Mouse (Mus musculus) liver (tissue): ENCODE results near the gene Osbp.

Source experiments
- DNase-seq: peaks from one replicate; pipeline ENCODE4 v3.0.0-alpha.2; 2020; ENCODE audit warnings: mixed read lengths

Osbp gene

DNA sequence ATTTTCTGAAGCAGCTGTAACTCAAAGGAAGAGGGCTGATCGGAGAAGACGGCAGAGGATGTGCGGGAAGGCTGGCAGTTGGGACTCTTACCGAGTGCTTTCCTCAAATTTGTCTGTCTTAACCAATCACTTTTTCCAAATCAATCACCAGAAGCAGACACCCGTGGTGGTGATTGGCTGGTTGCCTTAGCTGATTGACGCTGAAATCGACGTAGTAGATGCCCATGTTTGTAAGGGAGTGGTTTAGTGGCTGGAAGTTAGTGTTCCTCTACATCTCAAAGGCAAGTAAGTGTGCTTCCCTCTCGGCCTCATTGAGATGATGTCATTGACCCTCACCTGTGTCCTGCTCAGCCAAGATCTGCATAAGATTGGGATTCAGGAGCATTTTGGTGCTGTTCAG, 26.3 kb downstream of the Osbp start:
- no peak for DNase-seq

DNA sequence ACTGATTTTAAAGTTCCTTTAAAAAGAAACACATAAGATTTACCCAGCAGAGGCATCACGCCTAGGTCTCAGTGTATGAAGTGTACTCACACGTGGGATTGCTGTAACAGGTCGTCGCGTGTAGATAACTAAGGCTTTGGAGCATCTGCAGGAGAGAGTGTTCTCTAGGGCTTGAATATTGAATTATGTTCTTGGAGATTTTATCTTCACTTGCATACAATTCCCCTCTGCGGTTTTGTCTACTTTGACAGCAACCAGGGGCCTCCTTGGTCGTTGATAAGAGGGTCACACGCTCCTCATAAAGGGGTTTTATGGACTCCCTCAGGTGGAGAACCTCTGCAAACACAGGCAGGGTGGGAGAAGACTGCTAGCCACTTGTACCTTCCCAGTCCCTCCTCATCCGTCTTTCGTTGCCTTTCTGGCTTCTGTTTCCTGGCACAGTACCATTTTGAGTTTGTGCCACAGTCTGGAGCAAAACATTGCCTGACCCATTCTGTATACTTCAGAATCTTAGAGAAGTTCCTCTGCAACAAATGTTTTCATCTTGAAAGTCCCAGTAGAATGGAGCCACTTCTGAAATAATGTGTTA, 26.8 kb downstream of the Osbp start:
- DNase-seq: no peak

DNA sequence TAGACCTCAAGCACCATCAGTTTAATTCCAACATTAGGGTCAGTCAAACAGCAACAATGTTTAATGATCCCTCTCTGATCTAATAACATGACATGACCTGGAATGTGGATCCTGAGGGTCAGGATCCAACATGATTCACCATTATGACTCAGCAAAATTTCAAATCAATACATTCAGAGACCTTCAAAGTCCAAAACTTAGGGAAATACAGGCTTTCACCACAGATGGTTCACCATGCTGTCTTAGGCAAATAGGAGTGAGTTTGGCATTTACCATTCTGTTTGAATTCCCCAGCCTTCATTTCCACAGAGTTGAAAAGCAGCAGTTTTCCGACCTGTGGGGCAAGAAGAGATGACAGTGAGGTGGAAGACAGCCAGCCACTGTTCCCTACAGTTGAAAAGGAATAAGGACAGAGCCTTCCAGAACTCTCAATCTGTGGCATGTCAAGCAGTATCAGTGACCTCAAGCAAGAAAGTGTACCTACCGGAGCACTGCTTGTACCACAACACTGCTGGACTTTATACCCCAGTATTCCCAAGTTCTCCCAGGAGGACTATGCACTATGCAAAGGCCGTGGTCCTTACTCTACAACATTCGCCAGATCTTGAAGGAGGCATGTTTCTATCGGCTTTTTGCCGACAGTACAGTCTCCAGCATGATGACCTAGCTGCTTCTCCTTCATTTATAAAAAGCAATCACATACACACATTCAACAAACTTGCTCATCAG, 29.1 kb downstream of the Osbp start:
- no peak for DNase-seq

DNA sequence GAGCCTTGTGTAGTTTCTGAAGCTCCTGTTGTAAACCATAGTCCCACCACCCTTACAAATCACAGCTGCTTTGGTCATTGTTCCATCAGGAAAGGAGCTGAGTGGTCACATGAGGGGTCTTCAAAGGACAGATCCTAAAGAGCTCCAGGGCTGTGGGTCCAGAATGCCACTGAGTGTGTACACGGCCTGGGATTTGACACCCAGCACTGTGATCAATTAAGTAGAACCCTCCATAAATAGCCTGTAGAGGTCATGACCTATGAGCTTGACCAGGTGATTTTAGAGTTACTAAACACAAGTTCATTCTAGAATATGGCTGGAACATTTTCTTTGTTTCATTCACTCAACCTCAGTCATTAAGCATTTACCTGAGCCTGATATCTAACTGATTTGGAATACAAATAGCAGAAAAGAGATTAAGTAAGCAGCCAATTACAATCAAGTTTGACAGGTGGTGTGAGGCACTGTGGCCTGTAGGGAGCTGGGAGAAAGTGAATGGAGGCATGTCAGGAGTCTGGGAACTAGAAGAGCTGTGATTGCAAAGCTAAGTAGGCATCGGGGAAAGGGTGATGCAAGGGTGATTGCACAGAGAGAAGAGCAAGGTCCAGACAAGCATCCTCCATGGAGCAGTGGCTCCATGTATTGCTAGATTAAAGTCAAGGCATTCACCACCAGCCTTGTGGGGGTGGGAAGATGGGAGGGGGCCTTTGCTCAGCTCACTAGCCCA, 30.1 kb downstream of the Osbp start:
- no peak for DNase-seq

DNA sequence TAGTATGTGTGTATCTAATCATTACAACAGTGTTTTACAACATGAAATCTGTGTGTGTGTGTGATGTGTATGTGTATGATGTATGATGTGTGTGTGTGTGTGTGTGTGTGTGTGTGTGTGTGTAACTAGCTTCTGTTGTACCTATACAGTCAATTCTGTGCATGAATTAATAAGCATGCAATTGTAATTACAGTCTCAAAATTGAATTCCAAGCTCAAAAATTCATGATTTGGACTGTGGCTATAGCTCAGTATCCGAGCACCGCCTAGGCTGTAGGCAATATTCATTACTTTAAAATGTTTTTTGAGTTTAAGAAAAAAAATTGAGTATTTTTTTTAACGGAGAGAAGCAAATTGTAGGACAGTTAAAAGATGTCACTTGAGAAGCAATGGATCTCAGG, 35.9 kb downstream of the Osbp start:
- DNase-seq: no peak

- DNase-seq: peak; percentile 81
These were observed 36.4 kb downstream of the Osbp start for GRCm38 (mm10) chr19:12002125-12002524.

- no peak for DNase-seq
These were observed 37.0 kb downstream of the Osbp start for GRCm38 (mm10) chr19:12002791-12003190.

DNA sequence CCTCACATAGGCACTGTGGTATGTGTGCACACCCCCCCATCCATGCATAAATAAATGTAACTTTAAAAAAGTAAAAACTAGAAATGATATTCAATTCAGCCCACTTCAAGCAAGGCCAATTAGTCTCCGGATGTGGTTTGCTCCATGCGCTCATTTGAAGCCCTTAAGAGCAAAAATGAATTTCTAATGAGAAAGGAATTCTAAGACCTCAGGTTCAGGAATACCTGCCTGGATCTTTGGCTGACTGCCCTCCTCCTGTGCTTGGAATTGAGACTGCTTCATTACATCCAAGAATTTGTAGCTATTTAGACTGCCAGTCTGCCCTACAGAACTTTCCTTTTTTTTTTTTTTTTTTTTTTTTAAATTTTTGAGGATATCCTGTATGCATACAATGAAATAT, 37.8 kb downstream of the Osbp start:
- DNase-seq: no peak

DNA sequence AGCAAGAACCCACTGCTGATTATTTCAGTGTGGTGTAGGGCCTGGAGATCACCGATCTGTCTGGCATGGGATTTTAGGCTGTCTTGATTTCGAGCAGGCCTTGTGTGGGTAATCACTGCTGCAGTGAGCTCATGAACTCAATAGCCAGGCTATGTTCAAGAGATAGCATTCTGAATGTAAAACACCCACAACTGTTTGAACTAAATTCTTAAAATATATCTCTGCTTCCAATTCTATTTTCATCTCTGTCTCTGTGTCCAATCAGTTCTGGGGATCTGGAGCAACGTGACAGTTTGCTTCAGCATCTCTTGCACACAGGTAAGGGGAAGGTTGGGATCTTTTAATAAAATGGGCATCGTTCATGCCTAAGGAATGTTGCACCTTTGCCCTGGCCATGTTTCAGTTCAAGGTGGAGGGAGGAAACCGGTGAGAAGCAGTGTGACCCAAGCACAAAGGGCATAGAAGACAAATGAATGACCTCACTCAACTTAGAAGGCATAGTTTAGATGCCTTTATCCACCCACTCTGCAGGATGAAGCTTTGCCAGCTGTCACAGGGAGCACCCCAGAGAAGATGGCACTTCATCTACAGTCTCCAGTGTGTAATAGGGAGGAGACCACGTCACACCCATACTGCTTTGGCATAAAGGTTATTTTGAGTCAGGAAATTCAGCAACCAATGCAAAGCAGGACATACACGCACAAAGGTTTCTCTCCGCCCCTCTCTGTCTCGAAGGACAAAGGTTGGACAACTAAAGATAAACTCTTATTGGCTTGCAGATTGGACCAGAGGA, 38.7 kb downstream of the Osbp start:
- DNase-seq: peak; percentile 21

DNA sequence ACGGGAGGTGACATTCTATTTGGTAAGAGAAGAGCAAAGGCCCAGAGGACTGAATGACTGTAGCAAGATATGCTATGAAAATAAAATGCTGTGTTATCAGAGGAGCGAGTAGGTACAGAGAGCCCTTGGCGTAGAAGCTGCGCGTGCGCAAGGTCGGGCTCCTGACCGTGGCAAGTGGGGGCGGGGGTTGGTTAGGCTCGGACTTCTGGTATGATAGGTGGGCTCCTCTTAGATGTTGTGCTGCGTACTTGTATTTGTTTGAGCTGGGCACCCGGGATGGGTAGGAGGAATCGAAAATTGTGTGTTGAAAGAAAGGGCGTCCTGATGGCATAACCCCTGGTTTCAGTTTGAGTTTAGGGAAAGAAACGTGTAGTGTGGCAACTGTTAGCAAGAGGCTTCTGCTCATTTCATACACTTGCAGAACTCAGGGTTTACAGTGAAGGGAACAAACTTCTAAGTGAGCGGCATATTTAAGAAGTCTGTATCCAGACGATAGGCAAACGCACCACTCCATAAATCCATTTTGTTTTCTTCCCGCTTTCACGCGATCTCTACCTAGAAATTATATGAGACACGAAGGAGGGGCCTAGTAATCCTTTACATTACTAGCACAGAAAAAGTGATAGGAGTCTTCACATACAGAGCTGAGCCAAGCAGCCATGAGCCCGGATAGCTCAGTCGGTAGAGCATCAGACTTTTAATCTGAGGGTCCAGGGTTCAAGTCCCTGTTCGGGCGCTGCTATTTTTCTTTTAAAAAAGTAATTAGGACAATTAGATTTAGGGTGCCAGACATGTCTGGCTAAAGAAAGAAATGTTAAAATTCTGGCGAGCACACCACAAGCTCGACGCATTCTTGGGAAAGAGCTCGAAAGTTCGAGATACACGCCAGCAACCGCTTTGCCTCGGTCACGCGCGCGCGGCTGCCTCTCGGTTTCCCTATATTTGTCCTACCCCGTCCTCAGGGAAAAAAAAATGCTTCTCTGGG, 39.9 kb downstream of the Osbp start:
- DNase-seq: peak; percentile 92

DNA sequence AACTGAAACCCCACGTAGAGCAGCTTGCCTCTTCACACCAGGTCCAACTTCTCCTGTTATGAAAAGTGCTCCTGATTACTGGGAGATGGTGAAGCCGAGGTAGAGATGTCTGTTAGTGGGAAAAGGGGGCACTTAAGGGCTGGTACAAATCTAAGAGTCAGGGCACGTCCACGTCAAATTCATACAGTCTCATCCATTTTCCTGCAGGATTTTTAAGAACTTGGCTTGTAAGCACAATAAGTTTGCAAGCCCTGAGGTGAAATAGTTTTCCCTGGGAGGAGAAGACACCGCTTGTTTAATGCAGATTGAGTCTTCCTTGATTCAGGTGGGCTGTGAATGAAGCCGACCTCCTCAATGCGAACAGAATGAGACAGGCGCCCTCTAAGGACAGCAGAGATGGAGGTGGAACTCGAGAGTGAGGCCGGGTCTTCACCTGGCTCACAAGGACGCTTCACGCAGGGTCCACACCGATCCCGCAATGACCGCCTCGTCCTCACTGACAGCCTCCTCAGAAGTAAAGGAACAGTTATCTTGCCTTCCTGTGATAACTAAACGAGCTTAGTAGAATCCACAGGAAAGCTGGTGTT, 40.7 kb downstream of the Osbp start:
- DNase-seq: peak; percentile 45

GRCm38 (mm10) chr19:12007105-12007931, 41.6 kb downstream of the Osbp start:
- DNase-seq: peak; percentile 83

GRCm38 (mm10) chr19:12008410-12009380, 43.0 kb downstream of the Osbp start:
- DNase-seq: peak; percentile 17

DNA sequence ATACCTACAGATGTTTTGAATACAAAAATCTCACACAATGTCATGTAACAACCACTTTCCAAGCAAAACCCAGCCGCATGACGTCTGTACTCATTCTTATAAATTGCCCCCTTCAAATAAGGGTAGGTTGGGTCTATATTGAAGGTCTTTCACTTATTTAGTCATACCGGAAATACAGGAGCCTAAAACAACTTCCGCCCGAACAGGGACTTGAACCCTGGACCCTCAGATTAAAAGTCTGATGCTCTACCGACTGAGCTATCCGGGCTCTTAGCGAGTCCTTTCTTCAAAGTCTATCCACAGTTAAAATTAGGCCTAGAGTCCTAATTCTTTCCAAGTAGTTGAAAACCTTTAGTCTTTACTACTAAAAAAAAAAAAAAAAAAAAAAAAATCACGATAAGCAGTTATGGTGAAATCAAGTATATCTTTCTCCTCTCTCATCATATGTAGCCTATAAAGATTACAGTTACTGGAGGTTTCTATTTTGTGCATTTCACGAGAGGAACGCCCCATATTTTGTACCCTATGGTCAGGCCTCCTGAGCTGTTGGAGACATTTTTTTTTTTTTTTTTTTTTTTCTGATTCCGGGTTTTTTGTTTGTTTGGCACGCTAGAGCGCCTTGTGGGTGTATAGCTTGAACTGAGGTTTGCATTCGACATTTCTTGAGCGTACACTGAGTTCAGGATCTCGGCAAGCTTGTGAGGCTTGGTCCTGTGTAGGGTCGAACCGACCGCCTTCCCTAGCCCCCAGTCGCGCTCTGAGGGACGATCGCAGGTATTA, 44.0 kb downstream of the Osbp start:
- DNase-seq: peak; percentile 82

DNA sequence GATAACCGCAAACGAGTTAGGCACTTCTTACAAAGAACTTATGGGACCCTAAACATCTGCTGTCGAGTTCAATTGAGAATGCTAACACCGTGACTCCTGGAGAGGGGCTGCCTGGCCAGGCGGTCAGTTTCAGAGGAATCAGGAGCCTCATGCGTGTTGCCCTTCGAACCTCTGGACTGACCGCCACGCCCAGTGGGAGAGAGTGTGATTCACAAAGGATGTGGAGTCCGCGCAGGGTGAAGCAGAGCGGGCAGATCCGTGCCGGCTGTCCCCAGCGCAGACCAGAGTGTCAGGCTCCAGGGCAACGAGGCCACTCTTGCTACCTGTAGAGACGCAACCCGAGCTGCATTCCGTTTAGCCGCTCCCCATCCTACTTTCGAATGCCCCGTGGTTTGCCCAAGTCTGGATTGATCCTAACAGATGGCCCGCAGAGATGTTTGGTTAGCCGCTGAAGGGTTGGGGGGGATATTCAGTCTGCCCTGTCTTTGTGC, 44.6 kb downstream of the Osbp start:
- peak; percentile 79 for DNase-seq

DNA sequence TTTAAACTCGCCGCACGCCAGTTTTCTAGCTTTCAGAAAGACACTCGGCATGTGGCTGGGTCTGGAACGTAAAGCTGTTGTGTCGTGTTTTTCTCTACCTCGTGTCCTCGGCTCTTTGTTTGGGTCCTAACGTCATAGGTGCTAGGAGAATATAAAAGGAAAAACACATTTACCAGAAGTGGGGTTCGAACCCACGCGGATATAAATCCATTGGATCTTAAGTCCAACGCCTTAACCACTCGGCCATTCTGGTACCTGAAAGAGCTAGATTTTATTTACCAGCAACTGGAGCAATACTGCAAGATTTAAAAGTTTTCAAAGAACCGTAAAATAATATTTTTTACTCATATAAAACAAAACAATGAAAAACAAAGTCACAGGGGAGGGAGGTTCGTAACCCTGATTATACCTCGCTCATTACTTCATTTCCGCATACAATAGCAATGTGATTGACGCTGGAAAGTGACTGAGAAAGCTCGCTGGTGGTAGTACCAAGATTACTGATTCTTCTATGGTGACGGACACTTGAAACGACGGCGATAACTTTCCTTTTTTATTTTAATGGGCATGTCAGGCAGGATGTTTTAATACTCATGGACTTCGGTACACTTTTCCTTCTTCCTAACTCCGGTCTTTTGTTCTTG, 45.3 kb downstream of the Osbp start:
- DNase-seq: peak; percentile 79
